Mouse (Mus musculus): ENCODE results near the gene Enox1. TPM values are rescaled to one million over a fixed set of nuclear protein-coding genes. Genes with fewer than 3 reads are reported as not detected.

Enox1 gene
- polyA plus RNA-seq, 1 experiment: 0.30 TPM

- TF ChIP-seq CTCF (IDR thresholded peaks at IDR 0.05; ENCODE audit: extremely low read depth, insufficient read length, insufficient replicate concordance, low read depth, low read length) (no peak), POLR2A (IDR thresholded peaks at IDR 0.05; ENCODE audit: low read depth, low read length) (no peak)
- no peak overlapping the region for H3K4me3 ChIP-seq (ENCODE audit: low read depth, low read length)
- 77% methylated on average over 5 of the region's 5 CpGs for WGBS
- no peaks in the 10 kb centered on the region for H3K4me1 ChIP-seq (ENCODE audit: control insufficient read depth, insufficient read depth, insufficient read length, low read length)
- H3K27ac ChIP-seq (ENCODE audit: insufficient read depth, low read depth, low read length): no peak overlapping the region
- no peaks in the 10 kb centered on the region for H3K36me3 ChIP-seq (ENCODE audit: control insufficient read depth, insufficient read depth, low read length)
- H3K27me3 ChIP-seq (ENCODE audit: control insufficient read depth, insufficient read depth, low read length): no peaks in the 10 kb centered on the region
Observed at GRCm38 (mm10) chr14:77406241-77407114, 249.9 kb downstream of the Enox1 start.

DNA sequence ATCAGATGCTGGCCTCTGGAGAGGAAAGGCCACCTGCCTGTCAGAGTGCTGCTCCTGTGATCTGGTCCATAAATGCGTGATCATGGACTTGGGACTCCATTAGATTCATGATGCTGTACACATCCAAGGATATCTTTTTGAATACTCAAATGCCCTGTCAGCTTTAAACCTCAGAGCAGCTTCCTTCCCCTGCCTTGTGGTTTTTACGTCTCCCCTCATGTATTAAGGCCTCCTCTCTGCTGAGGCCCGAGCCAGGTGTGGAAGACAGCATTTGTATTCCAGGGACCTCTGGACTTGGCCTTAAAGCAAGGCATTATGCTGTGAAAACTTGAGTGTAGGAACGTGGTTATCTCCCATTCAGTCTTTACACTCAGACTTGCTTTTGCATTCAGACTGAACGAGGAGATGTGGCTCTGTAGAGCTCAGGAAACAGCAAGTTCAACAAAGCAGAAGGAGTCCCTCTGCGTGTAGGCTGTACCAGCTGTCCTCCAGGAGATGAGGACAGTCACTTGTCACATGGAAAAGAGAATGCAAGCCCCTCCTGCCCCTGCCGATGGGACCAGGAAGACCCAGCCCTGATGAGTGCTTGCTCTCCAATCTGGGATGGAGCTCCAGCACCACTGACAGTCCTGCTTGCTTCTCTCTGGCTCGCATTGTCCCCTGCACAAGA lies 252.8 kb downstream of the Enox1 start:
- Histone ChIP-seq H3K27ac (ENCODE audit: insufficient read depth, low read depth, low read length) (no peak overlapping the region), H3K27me3 (ENCODE audit: control insufficient read depth, insufficient read depth, low read length) (no peaks in the 10 kb centered on the region)
- WGBS: 73% methylated on average over 8 of the region's 8 CpGs

DNA sequence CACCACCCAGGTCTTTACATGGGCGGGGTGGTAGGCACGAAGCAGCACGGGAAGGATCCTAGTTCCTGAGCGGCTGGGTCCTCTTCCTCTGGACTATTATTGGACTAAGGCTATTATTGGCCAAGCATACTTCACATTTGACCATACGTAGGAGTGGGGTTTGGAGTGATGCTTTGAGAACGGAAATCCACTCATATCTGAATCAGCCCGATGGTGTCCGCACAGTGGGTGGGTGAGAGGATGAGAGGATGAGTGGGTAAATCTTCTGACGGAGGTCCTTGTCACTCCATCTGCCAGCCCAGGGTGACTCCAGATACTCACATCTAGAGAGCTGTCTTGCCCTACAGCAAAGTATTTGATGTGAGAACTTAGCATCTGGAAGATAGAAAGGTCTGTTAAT lies 253.8 kb downstream of the Enox1 start:
- Histone ChIP-seq H3K4me1 (ENCODE audit: control insufficient read depth, insufficient read depth, insufficient read length, low read length) (no peaks in the 10 kb centered on the region), H3K36me3 (ENCODE audit: control insufficient read depth, insufficient read depth, low read length) (no peaks in the 10 kb centered on the region), H3K27me3 (ENCODE audit: control insufficient read depth, insufficient read depth, low read length) (no peaks in the 10 kb centered on the region), H3K27ac (ENCODE audit: insufficient read depth, low read depth, low read length) (no peak overlapping the region), H3K4me3 (ENCODE audit: low read depth, low read length) (no peak overlapping the region)
- WGBS: 94% methylated on average over 9 of the region's 9 CpGs
- TF ChIP-seq CTCF (IDR thresholded peaks at IDR 0.05; ENCODE audit: extremely low read depth, insufficient read length, insufficient replicate concordance, low read depth, low read length) (no peak), POLR2A (IDR thresholded peaks at IDR 0.05; ENCODE audit: low read depth, low read length) (no peak)

More for the DNA sequence above, 252.8 kb downstream of the Enox1 start:
- no peaks in the 10 kb centered on the region for H3K36me3 ChIP-seq (ENCODE audit: control insufficient read depth, insufficient read depth, low read length)
- H3K4me1 ChIP-seq (ENCODE audit: control insufficient read depth, insufficient read depth, insufficient read length, low read length): no peaks in the 10 kb centered on the region
- TF ChIP-seq POLR2A (IDR thresholded peaks at IDR 0.05; ENCODE audit: low read depth, low read length) (no peak), CTCF (IDR thresholded peaks at IDR 0.05; ENCODE audit: extremely low read depth, insufficient read length, insufficient replicate concordance, low read depth, low read length) (no peak)
- H3K4me3 ChIP-seq (ENCODE audit: low read depth, low read length): no peak overlapping the region

- Histone ChIP-seq H3K27me3 (ENCODE audit: control insufficient read depth, insufficient read depth, low read length) (no peaks in the 10 kb centered on the region), H3K27ac (ENCODE audit: insufficient read depth, low read depth, low read length) (no peak overlapping the region), H3K4me1 (ENCODE audit: control insufficient read depth, insufficient read depth, insufficient read length, low read length) (no peaks in the 10 kb centered on the region), H3K4me3 (ENCODE audit: low read depth, low read length) (no peak overlapping the region), H3K36me3 (ENCODE audit: control insufficient read depth, insufficient read depth, low read length) (no peaks in the 10 kb centered on the region)
- 61% methylated on average over 5 of the region's 5 CpGs for WGBS
- TF ChIP-seq CTCF (IDR thresholded peaks at IDR 0.05; ENCODE audit: extremely low read depth, insufficient read length, insufficient replicate concordance, low read depth, low read length) (no peak), POLR2A (IDR thresholded peaks at IDR 0.05; ENCODE audit: low read depth, low read length) (no peak)
Observed at GRCm38 (mm10) chr14:77413106-77413505, 256.5 kb downstream of the Enox1 start.

- Histone ChIP-seq H3K4me3 (ENCODE audit: low read depth, low read length) (no peak overlapping the region), H3K36me3 (ENCODE audit: control insufficient read depth, insufficient read depth, low read length) (no peaks in the 10 kb centered on the region), H3K27ac (ENCODE audit: insufficient read depth, low read depth, low read length) (no peak overlapping the region), H3K4me1 (ENCODE audit: control insufficient read depth, insufficient read depth, insufficient read length, low read length) (no peaks in the 10 kb centered on the region), H3K27me3 (ENCODE audit: control insufficient read depth, insufficient read depth, low read length) (no peaks in the 10 kb centered on the region)
- TF ChIP-seq POLR2A (IDR thresholded peaks at IDR 0.05; ENCODE audit: low read depth, low read length) (no peak), CTCF (IDR thresholded peaks at IDR 0.05; ENCODE audit: extremely low read depth, insufficient read length, insufficient replicate concordance, low read depth, low read length) (no peak)
- 69% methylated on average over 2 of the region's 2 CpGs for WGBS
Observed at GRCm38 (mm10) chr14:77416358-77416757, 259.8 kb downstream of the Enox1 start.

DNA sequence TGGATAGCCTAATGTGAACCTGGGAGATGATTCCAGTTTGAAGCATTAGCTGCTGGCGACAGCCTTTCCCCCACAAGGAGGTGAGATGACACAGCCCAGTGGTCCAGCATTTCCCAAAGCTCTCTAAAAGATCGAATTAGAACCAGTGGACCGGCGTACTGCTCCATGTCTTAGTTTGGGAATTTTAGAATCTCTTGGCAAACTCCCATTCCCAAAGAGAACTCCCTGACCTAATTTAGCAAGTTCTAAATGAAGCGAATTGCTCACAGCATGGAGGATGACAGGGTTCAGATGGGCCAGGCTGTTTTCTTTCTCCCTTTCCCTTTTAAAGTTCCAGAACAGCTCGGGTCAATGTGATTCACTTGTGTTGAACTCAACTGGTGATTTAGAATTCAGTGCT lies 264.5 kb downstream of the Enox1 start:
- Histone ChIP-seq H3K27me3 (ENCODE audit: control insufficient read depth, insufficient read depth, low read length) (no peaks in the 10 kb centered on the region), H3K36me3 (ENCODE audit: control insufficient read depth, insufficient read depth, low read length) (no peaks in the 10 kb centered on the region), H3K4me1 (ENCODE audit: control insufficient read depth, insufficient read depth, insufficient read length, low read length) (no peaks in the 10 kb centered on the region), H3K4me3 (ENCODE audit: low read depth, low read length) (no peak overlapping the region), H3K27ac (ENCODE audit: insufficient read depth, low read depth, low read length) (no peak overlapping the region)
- TF ChIP-seq POLR2A (IDR thresholded peaks at IDR 0.05; ENCODE audit: low read depth, low read length): no peak
- TF ChIP-seq CTCF (IDR thresholded peaks at IDR 0.05; ENCODE audit: extremely low read depth, insufficient read length, insufficient replicate concordance, low read depth, low read length): no peak
- WGBS: 77% methylated on average over 6 of the region's 6 CpGs

DNA sequence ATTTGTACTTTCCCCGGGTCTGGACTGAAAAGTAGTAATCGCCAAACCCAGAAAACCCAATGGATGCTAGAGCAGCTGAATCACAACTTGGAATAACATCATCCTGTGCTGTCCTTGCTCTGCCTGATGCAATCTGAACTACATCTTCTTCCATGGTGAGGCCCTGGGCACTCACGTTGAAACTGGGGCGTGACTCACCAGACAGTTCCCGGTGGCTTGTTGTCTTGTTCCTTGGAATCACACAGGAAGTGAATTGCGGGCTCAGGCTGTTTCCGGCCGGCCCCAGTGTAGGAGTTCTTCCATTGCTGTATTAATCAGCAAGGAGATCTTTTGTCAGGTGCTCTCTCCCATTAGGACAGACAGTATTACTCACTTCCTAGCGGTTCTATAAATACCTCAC lies 266.6 kb downstream of the Enox1 start:
- H3K36me3 ChIP-seq (ENCODE audit: control insufficient read depth, insufficient read depth, low read length): no peaks in the 10 kb centered on the region

More for the DNA sequence above, 266.6 kb downstream of the Enox1 start:
- 73% methylated on average over 9 of the region's 9 CpGs for WGBS
- Histone ChIP-seq H3K27me3 (ENCODE audit: control insufficient read depth, insufficient read depth, low read length) (no peaks in the 10 kb centered on the region), H3K4me1 (ENCODE audit: control insufficient read depth, insufficient read depth, insufficient read length, low read length) (no peaks in the 10 kb centered on the region), H3K27ac (ENCODE audit: insufficient read depth, low read depth, low read length) (no peak overlapping the region), H3K4me3 (ENCODE audit: low read depth, low read length) (no peak overlapping the region)
- no peak for TF ChIP-seq CTCF (IDR thresholded peaks at IDR 0.05; ENCODE audit: extremely low read depth, insufficient read length, insufficient replicate concordance, low read depth, low read length)
- TF ChIP-seq POLR2A (IDR thresholded peaks at IDR 0.05; ENCODE audit: low read depth, low read length): no peak
